Mouse (Mus musculus) yolk sac, embryonic 10.5 days (tissue): ENCODE measurements at regions not wholly inside any gene's neighbourhood (a gene's known extent, or its start where the extent isn't known, plus 50 kb on each side); places are given as distances from the start of the nearest gene placed in this dataset.

Experiments
- DNase-seq: peaks from one replicate; pipeline ENCODE4 v3.0.0-alpha.2; 2017; ENCODE audit warnings: low spot score

- no peak for DNase-seq
These were observed 60.1 kb downstream of the Ccdc115 start for GRCm38 (mm10) chr1:34379354-34379753.

GRCm38 (mm10) chr1:34377836-34378235, 61.6 kb downstream of the Ccdc115 start:
- no peak for DNase-seq

- DNase-seq, result no peak
These were observed 64.0 kb downstream of the Ccdc115 start for GRCm38 (mm10) chr1:34375440-34375839.

GRCm38 (mm10) chr1:34371681-34372080, 67.8 kb downstream of the Ccdc115 start:
- DNase-seq, result peak; percentile 42
